Mouse (Mus musculus) forebrain, embryonic 10.5 days (tissue): ENCODE results near the gene Tenm3. TPM values are rescaled to one million over a fixed set of nuclear protein-coding genes. Genes with fewer than 3 reads are reported as not detected.

Experiments used
- DNase-seq: peaks from one replicate; pipeline ENCODE4 v3.0.0-alpha.2; 2017; ENCODE audit warnings: low spot score; ENCODE audit errors: extremely low spot score
- H3K27ac ChIP-seq: fragments of 300-500 bp; sonication (generic); 2 replicates; pipeline ENCODE4 v1.5.1; 2016; ENCODE audit warnings: mild to moderate bottlenecking
- H3K27me3 ChIP-seq: fragments of 300-500 bp; sonication (generic); 2 replicates; pipeline ENCODE4 v1.6.1; 2016; ENCODE audit warnings: mild to moderate bottlenecking; ENCODE audit not compliant: poor library complexity, severe bottlenecking
- H3K36me3 ChIP-seq: fragments of 300-500 bp; sonication (generic); replicated peaks from 2 replicates; pipeline ENCODE4 v1.6.1; 2016; ENCODE audit warnings: mild to moderate bottlenecking, moderate library complexity
- H3K4me1 ChIP-seq: fragments of 300-500 bp; sonication (generic); 2 replicates; pipeline ENCODE4 v1.6.1; 2016
- H3K4me3 ChIP-seq: fragments of 300-500 bp; sonication (generic); 2 replicates; pipeline ENCODE4 v1.5.1; 2016; ENCODE audit warnings: mild to moderate bottlenecking, moderate library complexity
- H3K9me3 ChIP-seq: fragments of 300-500 bp; sonication (generic); 2 replicates; pipeline ENCODE4 v1.6.1; 2016; ENCODE audit warnings: mild to moderate bottlenecking, moderate library complexity
- WGBS: fragments of 180-500 bp; shearing (Covaris S2); methylation state at CpG from one replicate; pipeline ENCODE4 v1.1.7; 2016; 5-methylcytosine and 5-hydroxymethylcytosine counted together
- polyA plus RNA-seq: library from polyadenylated mRNA; unstranded; fragments of >200 nt; fragmentation: Nextera tagmentation; extraction: Ambion mirVana; gene quantifications from 2 replicates; pipeline ENCODE4 v1.2.1, GENCODE M21; 2016

Gene Tenm3
- polyA plus RNA-seq, 1 experiment from 2014 or later: 41.4 TPM

DNA sequence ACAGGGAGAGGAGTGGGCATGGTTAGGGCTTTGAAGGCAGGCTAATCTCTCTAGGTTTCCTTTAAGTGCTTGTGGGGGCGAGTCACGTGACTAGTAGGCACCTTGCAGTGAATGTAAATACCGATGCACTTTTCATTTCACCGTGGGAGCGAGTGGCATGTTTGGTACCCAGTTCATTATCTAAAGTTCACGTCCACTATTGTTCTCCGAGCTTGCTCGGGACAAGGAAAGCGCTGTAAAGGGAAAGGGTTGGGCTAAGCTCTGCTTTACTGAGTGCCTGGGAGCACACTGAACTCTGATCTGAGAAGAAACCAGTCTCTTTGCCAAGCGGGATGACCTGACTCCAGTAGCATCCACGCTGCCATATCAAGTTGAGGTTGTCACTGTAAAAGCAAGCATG is 619.0 kb downstream of the Tenm3 start:
- Histone ChIP-seq H3K4me1 (peaks cover 69% of the 10 kb centered on the region), H3K27ac (peak overlapping the region; percentile 64), H3K4me3 (peak overlapping the region; percentile 22), H3K27me3 (peaks cover 27% of the 10 kb centered on the region), H3K36me3 (peaks cover 32% of the 10 kb centered on the region), H3K9me3 (peaks cover 13% of the 10 kb centered on the region)
- peak; percentile 40 for DNase-seq
- 20% methylated on average over 11 of the region's 11 CpGs for WGBS

DNA sequence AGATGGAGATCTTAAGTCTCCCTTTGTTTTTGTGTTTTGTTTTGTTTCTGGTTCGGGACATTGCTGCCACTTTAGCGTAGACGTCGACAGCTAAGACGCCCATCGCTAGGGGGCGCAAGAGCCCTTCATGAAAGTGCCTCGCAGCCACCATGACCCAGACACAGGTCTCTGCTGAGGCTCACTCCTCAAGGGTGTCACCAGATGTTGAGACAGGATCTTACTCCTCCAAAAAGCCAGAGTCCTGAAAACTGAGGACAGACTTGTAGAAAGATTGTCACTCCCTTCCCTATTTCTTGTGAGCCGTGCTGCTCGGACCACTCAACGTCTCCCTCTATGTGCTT is 621.4 kb downstream of the Tenm3 start:
- Histone ChIP-seq H3K4me3 (peak overlapping the region; percentile 42), H3K9me3 (no peaks in the 10 kb centered on the region), H3K4me1 (peaks cover 70% of the 10 kb centered on the region), H3K27me3 (peaks cover 43% of the 10 kb centered on the region), H3K36me3 (peaks cover 9% of the 10 kb centered on the region), H3K27ac (peak overlapping the region; percentile 75)
- DNase-seq: peak; percentile 87
- 18% methylated on average over 11 of the region's 11 CpGs for WGBS

- WGBS: 24% methylated on average over 16 of the region's 16 CpGs
- DNase-seq: no peak
- Histone ChIP-seq H3K4me1 (peaks cover 70% of the 10 kb centered on the region), H3K27me3 (peaks cover 48% of the 10 kb centered on the region), H3K4me3 (peak overlapping the region; percentile 42), H3K36me3 (peaks cover 4% of the 10 kb centered on the region), H3K9me3 (no peaks in the 10 kb centered on the region), H3K27ac (peak overlapping the region; percentile 75)
These were observed 621.9 kb downstream of the Tenm3 start for GRCm38 (mm10) chr8:48221724-48222428.

GRCm38 (mm10) chr8:48221304-48221703 is 622.4 kb downstream of the Tenm3 start:
- Histone ChIP-seq H3K4me3 (no peak overlapping the region), H3K9me3 (no peaks in the 10 kb centered on the region), H3K27me3 (peaks cover 54% of the 10 kb centered on the region), H3K4me1 (peaks cover 66% of the 10 kb centered on the region), H3K27ac (peak overlapping the region; percentile 45), H3K36me3 (no peaks in the 10 kb centered on the region)
- DNase-seq: no peak
- 86% methylated on average over 11 of the region's 11 CpGs for WGBS

- Histone ChIP-seq H3K4me1 (peaks cover 59% of the 10 kb centered on the region), H3K36me3 (no peaks in the 10 kb centered on the region), H3K27me3 (peaks cover 60% of the 10 kb centered on the region), H3K4me3 (no peak overlapping the region), H3K9me3 (no peaks in the 10 kb centered on the region), H3K27ac (peak overlapping the region; percentile 56; the same call in 1 of the 2 replicates)
- WGBS: 68% methylated on average over 25 of the region's 25 CpGs
- DNase-seq: no peak
These were observed 623.1 kb downstream of the Tenm3 start for GRCm38 (mm10) chr8:48220529-48221181.

DNA sequence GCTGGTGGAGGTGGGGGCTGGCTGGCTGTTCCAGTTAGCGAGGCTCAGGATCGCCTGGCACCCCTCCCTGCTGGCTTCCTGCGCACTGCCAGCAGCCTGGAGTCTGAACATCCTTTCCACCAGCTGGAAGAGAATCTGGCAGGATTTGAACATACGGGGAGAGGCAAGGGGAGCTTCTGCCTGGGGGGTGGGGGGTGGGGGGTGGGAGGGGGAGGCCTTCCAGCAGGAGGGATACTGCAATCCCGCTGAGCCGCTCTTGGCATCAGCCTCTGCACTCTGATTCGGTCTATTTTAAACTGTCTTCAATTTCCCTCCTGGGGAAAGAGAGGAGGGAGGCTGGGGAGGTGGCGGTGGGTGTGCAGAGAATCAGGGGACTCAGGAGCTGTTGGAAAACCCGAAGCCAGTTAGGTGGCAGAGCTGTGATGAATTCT is 628.7 kb downstream of the Tenm3 start:
- no peaks in the 10 kb centered on the region for H3K36me3 ChIP-seq
- H3K27ac ChIP-seq: no peak overlapping the region
- no peaks in the 10 kb centered on the region for H3K9me3 ChIP-seq
- H3K4me1 ChIP-seq: peaks cover 25% of the 10 kb centered on the region
- WGBS: 25% methylated on average over 9 of the region's 9 CpGs
- no peak for DNase-seq
- H3K27me3 ChIP-seq: peaks cover 85% of the 10 kb centered on the region
- H3K4me3 ChIP-seq: no peak overlapping the region

- Histone ChIP-seq H3K9me3 (no peaks in the 10 kb centered on the region), H3K4me1 (peaks cover 21% of the 10 kb centered on the region), H3K4me3 (no peak overlapping the region), H3K36me3 (no peaks in the 10 kb centered on the region), H3K27me3 (peaks cover 78% of the 10 kb centered on the region), H3K27ac (no peak overlapping the region)
- WGBS: 64% methylated on average over 6 of the region's 6 CpGs
- no peak for DNase-seq
These were observed 629.4 kb downstream of the Tenm3 start for GRCm38 (mm10) chr8:48214386-48214785.

GRCm38 (mm10) chr8:48211931-48212330 is 631.8 kb downstream of the Tenm3 start:
- no peak overlapping the region for H3K4me3 ChIP-seq
- H3K27ac ChIP-seq: no peak overlapping the region
- no peaks in the 10 kb centered on the region for H3K9me3 ChIP-seq
- 81% methylated on average over 9 of the region's 9 CpGs for WGBS
- DNase-seq: no peak
- H3K4me1 ChIP-seq: peaks cover 21% of the 10 kb centered on the region
- peaks cover 61% of the 10 kb centered on the region for H3K27me3 ChIP-seq
- no peaks in the 10 kb centered on the region for H3K36me3 ChIP-seq

GRCm38 (mm10) chr8:48207567-48207966 is 636.2 kb downstream of the Tenm3 start:
- no peak for DNase-seq
- WGBS: 86% methylated on average over 6 of the region's 6 CpGs
- Histone ChIP-seq H3K27me3 (peaks cover 23% of the 10 kb centered on the region), H3K36me3 (no peaks in the 10 kb centered on the region), H3K4me1 (peaks cover 24% of the 10 kb centered on the region), H3K27ac (no peak overlapping the region), H3K4me3 (no peak overlapping the region), H3K9me3 (no peaks in the 10 kb centered on the region)

GRCm38 (mm10) chr8:48206922-48207321 is 636.8 kb downstream of the Tenm3 start:
- Histone ChIP-seq H3K27me3 (peaks cover 17% of the 10 kb centered on the region), H3K27ac (no peak overlapping the region), H3K36me3 (no peaks in the 10 kb centered on the region), H3K4me3 (no peak overlapping the region), H3K4me1 (peaks cover 27% of the 10 kb centered on the region), H3K9me3 (no peaks in the 10 kb centered on the region)
- DNase-seq: no peak
- 79% methylated on average over 8 of the region's 8 CpGs for WGBS

DNA sequence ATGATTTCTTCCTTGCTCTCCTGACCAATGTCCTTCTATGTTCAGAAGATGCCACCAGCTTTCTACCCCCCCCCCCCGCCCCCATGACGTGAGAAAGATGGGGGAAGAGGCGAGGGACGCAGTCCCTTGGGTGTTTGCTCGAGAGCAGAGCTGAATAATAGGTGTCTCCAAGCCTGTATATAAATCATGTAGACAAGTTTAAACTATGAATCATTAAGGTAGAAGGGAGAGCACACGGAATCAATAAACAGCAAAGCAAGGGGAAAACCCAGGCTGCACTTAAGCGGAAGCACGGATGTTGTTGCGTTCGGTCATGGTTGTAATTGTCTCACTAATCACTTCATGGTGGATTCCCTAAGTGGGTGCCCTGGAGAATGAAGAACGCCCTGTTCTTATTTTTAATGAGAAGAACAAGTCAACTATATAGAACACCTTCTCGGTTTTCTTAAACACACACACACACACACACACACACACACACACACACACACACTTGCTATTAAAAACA is 638.9 kb downstream of the Tenm3 start:
- no peak for DNase-seq
- 82% methylated on average over 12 of the region's 12 CpGs for WGBS
- H3K27me3 ChIP-seq: peaks cover 6% of the 10 kb centered on the region; the same call in 1 of the 2 replicates
- no peak overlapping the region for H3K27ac ChIP-seq
- no peaks in the 10 kb centered on the region for H3K9me3 ChIP-seq
- H3K4me3 ChIP-seq: no peak overlapping the region
- H3K4me1 ChIP-seq: peaks cover 27% of the 10 kb centered on the region
- no peaks in the 10 kb centered on the region for H3K36me3 ChIP-seq

GRCm38 (mm10) chr8:48204114-48204837 is 639.5 kb downstream of the Tenm3 start:
- Histone ChIP-seq H3K4me3 (no peak overlapping the region), H3K27ac (peak overlapping the region; percentile 63; the same call in 1 of the 2 replicates), H3K36me3 (no peaks in the 10 kb centered on the region), H3K4me1 (peaks cover 27% of the 10 kb centered on the region), H3K27me3 (peaks cover 6% of the 10 kb centered on the region; the same call in 1 of the 2 replicates), H3K9me3 (no peaks in the 10 kb centered on the region)
- WGBS: 87% methylated on average over 13 of the region's 13 CpGs
- DNase-seq: no peak
